Mouse (Mus musculus) monocyte, adult 2 months (primary cell): ENCODE results near the gene Ahcyl2.

Experiments used
- DNase-seq, 2 experiments: peaks; one replicate each; pipeline ENCODE4 v3.0.0; 2022; ENCODE audit warnings: low spot score in 2 of 2, low read depth in 1 of 2

The Ahcyl2 gene

GRCm38 (mm10) chr6:29768791-29769441 is 1.1 kb downstream of the Ahcyl2 start:
- peak in 1 of 2 experiments; percentile 14 for DNase-seq

GRCm38 (mm10) chr6:29770672-29771321 is 3.0 kb downstream of the Ahcyl2 start:
- DNase-seq: no peak

- no peak for DNase-seq
Observed at GRCm38 (mm10) chr6:29772236-29772635, 4.4 kb downstream of the Ahcyl2 start.

- DNase-seq: no peak
Observed at GRCm38 (mm10) chr6:29774161-29774560, 6.3 kb downstream of the Ahcyl2 start.

GRCm38 (mm10) chr6:29775609-29776008 is 7.8 kb downstream of the Ahcyl2 start:
- DNase-seq: no peak

GRCm38 (mm10) chr6:29776542-29777237 is 8.9 kb downstream of the Ahcyl2 start:
- no peak for DNase-seq

- DNase-seq: no peak
Observed at GRCm38 (mm10) chr6:29777238-29777555, 9.4 kb downstream of the Ahcyl2 start.

GRCm38 (mm10) chr6:29780082-29780481 is 12.3 kb downstream of the Ahcyl2 start:
- no peak for DNase-seq

- no peak for DNase-seq
Observed at GRCm38 (mm10) chr6:29780571-29780970, 12.8 kb downstream of the Ahcyl2 start.

- DNase-seq: no peak
Observed at GRCm38 (mm10) chr6:29782239-29782638, 14.4 kb downstream of the Ahcyl2 start.

GRCm38 (mm10) chr6:29783960-29784359 is 16.1 kb downstream of the Ahcyl2 start:
- DNase-seq: no peak

GRCm38 (mm10) chr6:29784413-29785021 is 16.7 kb downstream of the Ahcyl2 start:
- no peak for DNase-seq

- DNase-seq: no peak
Observed at GRCm38 (mm10) chr6:29785759-29786158, 17.9 kb downstream of the Ahcyl2 start.

- DNase-seq: no peak
Observed at GRCm38 (mm10) chr6:29788779-29789350, 21.1 kb downstream of the Ahcyl2 start.

GRCm38 (mm10) chr6:29790014-29790698 is 22.3 kb downstream of the Ahcyl2 start:
- DNase-seq: no peak

- DNase-seq: no peak
Observed at GRCm38 (mm10) chr6:29793520-29793919, 25.7 kb downstream of the Ahcyl2 start.

- DNase-seq: peak; percentile 38 to 50
Observed at GRCm38 (mm10) chr6:29794582-29794981, 26.8 kb downstream of the Ahcyl2 start.

- DNase-seq: no peak
Observed at GRCm38 (mm10) chr6:29802979-29803378, 35.2 kb downstream of the Ahcyl2 start.

- no peak for DNase-seq
Observed at GRCm38 (mm10) chr6:29804006-29804405, 36.2 kb downstream of the Ahcyl2 start.

GRCm38 (mm10) chr6:29805381-29805780 is 37.6 kb downstream of the Ahcyl2 start:
- DNase-seq: no peak

GRCm38 (mm10) chr6:29812076-29812475 is 44.3 kb downstream of the Ahcyl2 start:
- DNase-seq: no peak
